Mouse (Mus musculus) adrenal gland, adult (tissue): Measurements from ENCODE around the gene Gm11084.
"Not testable (repeated sequence)": the region's sequence is repeated elsewhere in the genome, so short reads cannot be mapped to it uniquely, and the experiment has no call there.

Experiments used
- DNase-seq, 2 experiments: peaks; one replicate each; pipeline ENCODE4 v3.0.0; 2022 to 2023; ENCODE audit warnings: low spot score in 1 of 2; ENCODE audit not compliant: inconsistent age in 2 of 2

The Gm11084 gene

GRCm38 (mm10) chr2:72995346-72996097, 9.0 kb upstream of the Gm11084 start:
- peak; percentile 32 to 62 for DNase-seq

- DNase-seq, result no peak
Observed at GRCm38 (mm10) chr2:72994165-72994564, 7.6 kb upstream of the Gm11084 start.

GRCm38 (mm10) chr2:72992497-72992896, 6.0 kb upstream of the Gm11084 start:
- DNase-seq, result no peak

- DNase-seq, result not testable (repeated sequence)
Observed at GRCm38 (mm10) chr2:72988945-72989344, 2.4 kb upstream of the Gm11084 start.

GRCm38 (mm10) chr2:72985516-72985915, 1.0 kb downstream of the Gm11084 start:
- DNase-seq, result no peak

GRCm38 (mm10) chr2:72984806-72985205, 1.7 kb downstream of the Gm11084 start:
- no peak for DNase-seq

GRCm38 (mm10) chr2:72983211-72983610, 3.3 kb downstream of the Gm11084 start:
- DNase-seq, result no peak

- no peak for DNase-seq
Observed at GRCm38 (mm10) chr2:72982110-72982785, 4.3 kb downstream of the Gm11084 start.

- DNase-seq, result no peak
Observed at GRCm38 (mm10) chr2:72981441-72982109, 4.9 kb downstream of the Gm11084 start.

- no peak for DNase-seq
Observed at GRCm38 (mm10) chr2:72981075-72981420, 5.5 kb downstream of the Gm11084 start.

GRCm38 (mm10) chr2:72980337-72981074, 6.0 kb downstream of the Gm11084 start, which contains the start of gene Sp3:
TSS of gene Sp3 (minus strand) at chr2:72980446.
- DNase-seq, result peak; percentile 98 to 99

GRCm38 (mm10) chr2:72979659-72980071, 6.9 kb downstream of the Gm11084 start:
- peak; percentile 91 to 95 for DNase-seq

GRCm38 (mm10) chr2:72978901-72979658, 7.4 kb downstream of the Gm11084 start:
- peak; percentile 94 to 97 for DNase-seq

GRCm38 (mm10) chr2:72978473-72978872, 8.0 kb downstream of the Gm11084 start:
- DNase-seq, result no peak

- no peak for DNase-seq
Observed at GRCm38 (mm10) chr2:72977272-72977671, 9.2 kb downstream of the Gm11084 start.

GRCm38 (mm10) chr2:72976036-72976435, 10.5 kb downstream of the Gm11084 start:
- DNase-seq, result no peak

- no peak for DNase-seq
Observed at GRCm38 (mm10) chr2:72970831-72971230, 15.7 kb downstream of the Gm11084 start.

- no peak for DNase-seq
Observed at GRCm38 (mm10) chr2:72970302-72970701, 16.2 kb downstream of the Gm11084 start.

GRCm38 (mm10) chr2:72968536-72968935, 18.0 kb downstream of the Gm11084 start:
- no peak for DNase-seq

GRCm38 (mm10) chr2:72965450-72965849, 21.1 kb downstream of the Gm11084 start:
- DNase-seq, result no peak
